Mouse (Mus musculus) myocyte (in vitro differentiated cells): ENCODE data around the gene Abcg2. TPM values are rescaled to one million over a fixed set of nuclear protein-coding genes. Genes with fewer than 3 reads are reported as not detected.
A peak's percentile ranks its signal among the peaks of the same experiment; 100 is the strongest.

ENCODE experiments used
- H3K27me3 ChIP-seq: one replicate; pipeline ENCODE4 v1.6.1; 2011; ENCODE audit not compliant: control insufficient read depth, insufficient read depth, insufficient read length
- H3K36me3 ChIP-seq: one replicate; pipeline ENCODE4 v1.6.1; 2011; ENCODE audit not compliant: control insufficient read depth, insufficient read depth
- H3K4me2 ChIP-seq: one replicate; pipeline ENCODE4 v1.6.1; 2011; ENCODE audit warnings: low read depth, control low read depth
- H3K4me3 ChIP-seq: one replicate; pipeline ENCODE4 v1.5.1; 2011; ENCODE audit warnings: mild to moderate bottlenecking, control low read depth, moderate library complexity
- H3K79me2 ChIP-seq: one replicate; pipeline ENCODE4 v1.6.1; 2011; ENCODE audit not compliant: control insufficient read depth, insufficient read depth
- H3ac ChIP-seq: one replicate; pipeline ENCODE4 v1.6.1; 2011; ENCODE audit not compliant: control insufficient read depth, insufficient read length
- CEBPB ChIP-seq: IDR thresholded peaks from 2 replicates; pipeline ENCODE4 v1.6.1; 2011; ENCODE audit warnings: mild to moderate bottlenecking, moderate library complexity; ENCODE audit not compliant: poor library complexity, insufficient read depth, severe bottlenecking
- E2F4 ChIP-seq: IDR thresholded peaks from one replicate; pipeline ENCODE4 v1.6.1; 2011; ENCODE audit warnings: mild to moderate bottlenecking, control low read depth, moderate library complexity; ENCODE audit not compliant: insufficient read depth
- MAX ChIP-seq: IDR thresholded peaks from one replicate; pipeline ENCODE4 v1.6.1; 2011; ENCODE audit warnings: low read depth, mild to moderate bottlenecking, control low read depth
- MYOD1 ChIP-seq, 3 experiments: IDR thresholded peaks; one replicate each; pipeline ENCODE4 v1.6.1; 2011; ENCODE audit warnings: control low read depth in 2 of 3, low read depth in 2 of 3, mild to moderate bottlenecking in 2 of 3, moderate library complexity in 1 of 3; ENCODE audit not compliant: insufficient read length in 2 of 3, control insufficient read depth in 1 of 3
- MYOG ChIP-seq, 3 experiments: IDR thresholded peaks; one replicate each; pipeline ENCODE4 v1.6.1; 2011; ENCODE audit warnings: control low read depth in 2 of 3, low read depth in 2 of 3, mild to moderate bottlenecking in 2 of 3; ENCODE audit not compliant: insufficient read length in 2 of 3, control insufficient read depth in 1 of 3, insufficient read depth in 1 of 3
- POLR2A ChIP-seq: IDR thresholded peaks from one replicate; pipeline ENCODE4 v1.6.1; 2011; ENCODE audit warnings: low read depth, mild to moderate bottlenecking, control low read depth, moderate library complexity; ENCODE audit not compliant: insufficient read length
- POLR2AphosphoS2 ChIP-seq: IDR thresholded peaks from one replicate; pipeline ENCODE4 v1.6.1; 2011; ENCODE audit warnings: low read depth, control low read depth; ENCODE audit not compliant: insufficient read length
- REST ChIP-seq: IDR thresholded peaks from one replicate; pipeline ENCODE4 v1.6.1; 2011; ENCODE audit warnings: mild to moderate bottlenecking, control low read depth, moderate library complexity; ENCODE audit not compliant: insufficient read depth, insufficient read length
- SRF ChIP-seq: IDR thresholded peaks from one replicate; pipeline ENCODE4 v1.6.1; 2011; ENCODE audit warnings: low read depth; ENCODE audit not compliant: control insufficient read depth, insufficient read length
- TCF12 ChIP-seq: IDR thresholded peaks from one replicate; pipeline ENCODE4 v1.6.1; 2011; ENCODE audit warnings: mild to moderate bottlenecking, control low read depth; ENCODE audit not compliant: poor library complexity, insufficient read depth, severe bottlenecking
- TCF3 ChIP-seq: IDR thresholded peaks from one replicate; pipeline ENCODE4 v1.6.1; 2011; ENCODE audit warnings: low read depth, control low read depth; ENCODE audit not compliant: insufficient read length
- USF1 ChIP-seq: IDR thresholded peaks from one replicate; pipeline ENCODE4 v1.6.1; 2011; ENCODE audit warnings: low read depth, mild to moderate bottlenecking, control low read depth, moderate library complexity
- polyA plus RNA-seq: library from polyadenylated mRNA; unstranded; fragments of >200 nt; fragmentation: generic; extraction: Trizol; gene quantifications from one replicate; pipeline ENCODE4 v1.2.1, GENCODE M21; 2012; ENCODE audit warnings: missing spikeins

The Abcg2 gene
- polyA plus RNA-seq, 1 experiment = 25.0 TPM

DNA sequence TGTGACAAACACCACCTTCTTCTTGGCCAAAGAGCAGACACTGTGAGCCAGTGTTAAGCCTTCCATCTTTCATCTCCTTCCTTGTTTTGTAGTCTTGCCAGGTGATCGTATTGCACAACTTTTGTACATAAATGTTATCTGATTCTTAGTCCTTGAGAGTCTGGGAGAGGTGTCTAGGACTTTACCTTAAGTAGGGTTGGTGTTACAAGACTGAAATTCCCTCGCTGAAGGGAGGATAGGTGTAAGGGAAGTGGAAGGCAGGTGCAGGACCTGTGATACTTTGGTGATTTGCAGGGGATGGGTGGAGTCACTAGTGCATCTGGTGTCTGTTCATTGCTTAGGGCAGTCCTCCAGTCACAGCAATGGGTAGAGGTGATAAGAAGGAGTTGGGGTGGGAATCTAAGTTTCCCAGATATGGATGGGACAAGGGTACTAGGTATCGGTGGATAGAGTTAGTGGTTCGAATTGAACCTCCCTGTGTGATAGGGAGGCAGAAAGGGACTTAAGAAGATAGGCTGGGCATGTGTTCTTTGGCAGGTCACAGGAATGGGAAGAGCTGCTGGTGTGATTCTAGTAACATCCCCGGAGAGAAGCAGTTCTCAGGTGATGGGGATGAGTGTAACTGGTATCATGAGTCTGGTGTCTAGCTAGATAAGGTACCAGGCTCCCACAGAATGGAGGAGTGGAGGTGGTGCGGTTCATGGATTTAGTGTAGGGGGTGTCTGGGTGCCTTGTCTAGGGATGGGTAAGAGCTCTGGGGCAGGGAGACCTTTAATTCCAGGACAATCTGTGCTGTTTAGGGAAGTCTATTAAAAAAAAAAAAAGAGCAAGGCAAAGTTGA is 25.8 kb downstream of the Abcg2 start:
- TF ChIP-seq SRF = no peak
- TF ChIP-seq TCF12 = no peak
- no peak for TF ChIP-seq MYOD1 (IDR thresholded peaks at IDR 0.05; ENCODE audit: control insufficient read depth in 1 of 3, insufficient read length in 2 of 3, low read depth in 2 of 3)
- Histone ChIP-seq H3ac (no peak overlapping the region), H3K36me3 (no peaks in the 10 kb centered on the region), H3K4me2 (no peak overlapping the region), H3K4me3 (no peak overlapping the region), H3K27me3 (no peaks in the 10 kb centered on the region), H3K79me2 (peaks cover 3% of the 10 kb centered on the region)

DNA sequence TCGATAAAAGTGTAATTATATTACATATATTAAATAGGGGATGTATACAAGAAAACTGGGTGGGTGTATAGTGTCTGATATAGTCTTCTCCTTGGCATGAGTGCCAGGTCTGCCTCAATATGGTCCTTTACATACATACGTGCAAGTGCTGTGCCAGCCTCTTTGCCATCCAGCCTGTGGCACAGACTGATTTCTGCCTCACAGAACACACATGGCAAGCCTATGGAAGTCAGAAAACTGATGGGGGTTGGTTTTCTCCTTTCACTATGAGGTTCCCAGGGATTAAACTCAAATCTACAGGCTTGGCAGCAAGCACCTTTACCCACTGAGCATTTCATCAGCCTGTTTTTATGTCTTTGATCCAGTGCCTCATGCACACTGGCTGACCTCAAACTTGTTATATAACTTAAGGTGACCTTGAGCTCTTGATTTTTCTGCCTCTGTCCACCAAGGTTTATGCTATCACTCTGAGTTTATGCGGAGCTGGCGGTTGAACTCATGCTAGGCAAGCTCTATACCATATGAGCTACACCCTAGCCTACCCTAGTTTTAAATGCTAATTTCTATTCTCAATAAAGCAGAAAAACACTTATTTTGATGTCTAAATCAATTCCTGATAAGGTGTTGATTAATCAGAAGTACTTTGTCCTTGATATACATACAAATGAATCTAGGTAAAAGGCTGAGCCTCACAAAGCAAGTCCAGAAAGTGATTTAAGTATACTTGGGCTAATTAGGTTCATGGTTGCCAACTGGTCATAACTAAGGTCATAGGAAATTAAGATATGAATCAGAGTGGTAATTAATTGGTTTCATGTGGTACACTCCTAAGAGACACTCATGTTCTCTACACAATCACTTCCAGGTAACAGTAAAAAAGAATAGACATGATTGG is 26.7 kb downstream of the Abcg2 start:
- Histone ChIP-seq H3K4me2 (no peak overlapping the region), H3K36me3 (no peaks in the 10 kb centered on the region), H3K4me3 (no peak overlapping the region), H3ac (no peak overlapping the region), H3K27me3 (no peaks in the 10 kb centered on the region), H3K79me2 (peaks cover 3% of the 10 kb centered on the region)
- TF ChIP-seq MYOD1 (IDR thresholded peaks at IDR 0.05; ENCODE audit: control insufficient read depth in 1 of 3, insufficient read length in 2 of 3, low read depth in 2 of 3) (no peak), SRF (no peak), E2F4 (no peak), POLR2AphosphoS2 (no peak), MYOG (IDR thresholded peaks at IDR 0.05; ENCODE audit: control insufficient read depth in 1 of 3, insufficient read depth in 1 of 3, insufficient read length in 2 of 3, low read depth in 2 of 3) (no peak), TCF12 (no peak), TCF3 (no peak), MAX (no peak), CEBPB (no peak), REST (no peak), POLR2A (no peak), USF1 (no peak)

DNA sequence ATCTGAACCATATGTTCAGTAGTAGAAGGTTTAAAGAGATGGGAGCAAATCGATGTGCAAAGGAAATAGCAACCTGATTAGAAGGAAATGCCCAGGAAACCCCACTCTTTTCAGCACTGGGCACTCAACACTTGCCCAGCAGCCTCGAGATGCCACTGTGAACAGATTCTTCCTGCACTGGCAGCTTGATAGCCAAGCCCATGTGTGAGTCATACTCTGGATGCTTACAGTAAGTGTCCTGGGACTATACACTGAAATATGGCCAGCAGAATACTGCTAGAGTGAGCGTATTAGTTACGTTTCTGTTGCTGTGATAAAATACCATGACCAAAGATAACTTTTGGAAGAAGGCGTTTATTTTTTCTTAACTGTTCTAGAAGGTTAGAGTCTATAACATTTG is 39.8 kb downstream of the Abcg2 start:
- no peak overlapping the region for H3K4me3 ChIP-seq
- TF ChIP-seq MYOG (IDR thresholded peaks at IDR 0.05; ENCODE audit: control insufficient read depth in 1 of 3, insufficient read depth in 1 of 3, insufficient read length in 2 of 3, low read depth in 2 of 3) = no peak
- TF ChIP-seq MAX = no peak
- TF ChIP-seq POLR2AphosphoS2 = no peak
- no peak for TF ChIP-seq TCF3
- no peak for TF ChIP-seq TCF12
- TF ChIP-seq CEBPB = no peak
- no peak for TF ChIP-seq USF1
- no peak for TF ChIP-seq POLR2A
- TF ChIP-seq MYOD1 (IDR thresholded peaks at IDR 0.05; ENCODE audit: control insufficient read depth in 1 of 3, insufficient read length in 2 of 3, low read depth in 2 of 3) = no peak
- no peak for TF ChIP-seq SRF
- TF ChIP-seq REST = no peak
- TF ChIP-seq E2F4 = no peak
- H3ac ChIP-seq = no peak overlapping the region
- H3K27me3 ChIP-seq = no peaks in the 10 kb centered on the region
- no peaks in the 10 kb centered on the region for H3K36me3 ChIP-seq
- H3K79me2 ChIP-seq = peaks cover 5% of the 10 kb centered on the region
- H3K4me2 ChIP-seq = peak overlapping the region; percentile 50

DNA sequence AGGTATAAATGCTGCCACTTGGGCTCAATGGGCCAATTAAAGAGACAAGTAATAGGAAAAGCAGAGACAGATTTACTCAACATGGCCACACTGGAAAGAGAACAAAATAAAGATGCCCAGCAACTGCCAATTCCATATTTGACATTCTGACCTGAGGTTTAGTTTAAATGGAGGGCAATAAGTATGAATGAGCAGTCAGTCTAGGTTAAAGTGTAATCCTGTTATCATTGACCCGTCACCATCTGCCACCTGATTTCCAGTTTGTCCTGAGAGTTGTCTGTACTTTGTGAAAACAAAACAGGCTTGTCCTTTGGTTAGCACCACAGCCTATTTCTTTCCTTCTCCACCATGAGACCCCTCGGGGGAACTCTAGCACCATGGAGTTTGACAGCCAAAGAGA is 44.9 kb downstream of the Abcg2 start:
- TF ChIP-seq POLR2A = no peak
- no peak for TF ChIP-seq E2F4
- TF ChIP-seq MAX = no peak
- TF ChIP-seq TCF3 = no peak
- no peak for TF ChIP-seq POLR2AphosphoS2
- TF ChIP-seq SRF = no peak
- TF ChIP-seq CEBPB = no peak
- TF ChIP-seq MYOD1 (IDR thresholded peaks at IDR 0.05; ENCODE audit: control insufficient read depth in 1 of 3, insufficient read length in 2 of 3, low read depth in 2 of 3) = no peak
- no peak for TF ChIP-seq USF1
- no peak for TF ChIP-seq REST
- no peak for TF ChIP-seq TCF12
- TF ChIP-seq MYOG (IDR thresholded peaks at IDR 0.05; ENCODE audit: control insufficient read depth in 1 of 3, insufficient read depth in 1 of 3, insufficient read length in 2 of 3, low read depth in 2 of 3) = no peak
- Histone ChIP-seq H3K36me3 (no peaks in the 10 kb centered on the region), H3K27me3 (no peaks in the 10 kb centered on the region), H3ac (no peak overlapping the region), H3K79me2 (no peaks in the 10 kb centered on the region), H3K4me3 (no peak overlapping the region), H3K4me2 (no peak overlapping the region)
